8 mouse cellular contexts compared by ENCODE assay signal in the genomic region with DNA sequence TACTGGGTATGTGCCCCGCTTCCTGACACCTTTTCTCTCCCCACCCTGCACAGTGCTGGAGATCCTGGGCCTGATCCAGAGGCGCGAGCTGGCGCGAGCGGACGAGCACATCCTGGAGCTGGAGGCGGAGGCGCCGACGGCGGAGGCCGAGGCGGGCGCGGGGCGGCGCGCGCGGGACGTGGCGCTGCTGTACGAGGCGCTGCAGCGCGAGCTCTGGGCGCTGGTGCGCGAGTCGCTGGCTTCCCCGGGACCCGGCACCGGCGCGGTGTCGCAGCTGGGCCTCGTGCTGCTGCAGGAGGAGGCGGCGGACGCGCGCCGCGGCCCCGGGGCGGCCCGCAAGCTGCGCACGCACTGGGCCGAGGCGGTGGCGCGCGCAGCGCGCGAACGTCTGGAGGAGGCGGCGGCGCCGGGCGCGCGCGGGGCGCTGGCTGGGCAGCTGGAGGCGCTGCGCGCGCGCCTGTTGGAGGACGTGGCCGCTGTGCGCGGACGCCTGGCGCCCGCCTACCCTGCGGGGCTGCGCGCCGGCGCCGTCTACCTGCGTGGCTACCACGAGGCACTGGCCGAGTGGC. TPM values are rescaled to one million over a fixed set of nuclear protein-coding genes. Genes with fewer than 3 reads are reported as not detected.
A peak's percentile ranks its signal among the peaks of the same experiment; 100 is the strongest.
DNase-seq lines count a peak whose midpoint lies in the region; ATAC-seq and TF ChIP-seq lines count a peak whose summit lies in the region.

No protein-coding gene starts in this region.

- H3K36me3 ChIP-seq in forebrain, postnatal 0 days (ENCODE audit: insufficient read depth): no peaks in the 10 kb centered on the region

- H3K9ac ChIP-seq in forebrain, postnatal 0 days: peak overlapping the region; percentile 69

- no peaks in the 10 kb centered on the region for H3K9me3 ChIP-seq in forebrain, postnatal 0 days (ENCODE audit: low read length)

- peaks cover 45% of the 10 kb centered on the region for H3K27me3 ChIP-seq in forebrain, postnatal 0 days (ENCODE audit: insufficient read depth, low read length)

- DNase-seq in CD4-positive, CD25-positive, alpha-beta regulatory T cell, adult 2 months (ENCODE audit: low read depth, low spot score): peak; percentile 57
- peak; percentile 69 for DNase-seq in cerebellum, adult 11-12 months
- DNase-seq in forebrain, postnatal 0 days: peak; percentile 93
- DNase-seq in heart, postnatal 14 days: peak; percentile 84 to 89
- peak; percentile 47 to 73 for DNase-seq in layer of hippocampus, adult 2 months (ENCODE audit: low spot score in 2 of 2)
- DNase-seq in lung, adult 18-20 months: peak; percentile 57 to 67
- peak; percentile 79 for DNase-seq in testis, postnatal 14 days (ENCODE audit: low spot score)

- H3K4me1 ChIP-seq in forebrain, postnatal 0 days (ENCODE audit: insufficient read depth): no peaks in the 10 kb centered on the region

- H3K27ac ChIP-seq in forebrain, postnatal 0 days (ENCODE audit: low read depth, low read length): peak overlapping the region; percentile 80
- peak overlapping the region; percentile 87 for H3K27ac ChIP-seq in layer of hippocampus, adult 2 months

- intact Hi-C loops in heart, postnatal 14 days (cut with DNase I): loop anchor here (2.0 kb wide), 1 partner anchor 13 kb away; no protein-coding TSS in a partner anchor

- WGBS in forebrain, postnatal 0 days: 0% methylated on average over 40 of the region's 89 CpGs

- H3K4me2 ChIP-seq in forebrain, postnatal 0 days (ENCODE audit: low read depth): peak overlapping the region; percentile 79

- no peak for TF ChIP-seq CTCF in forebrain, postnatal 0 days (IDR thresholded peaks at IDR 0.05; ENCODE audit: low read depth)
- no peak for TF ChIP-seq CTCF in layer of hippocampus, adult 2 months (conservative IDR thresholded peaks at IDR 0.05)

- H3K4me3 ChIP-seq in forebrain, postnatal 0 days (ENCODE audit: low read depth, low read length): peak overlapping the region; percentile 55
- H3K4me3 ChIP-seq in layer of hippocampus, adult 2 months: peak overlapping the region; percentile 66

- peak; percentile 90 for ATAC-seq in forebrain, postnatal 0 days
- ATAC-seq in neutrophil, adult 5-6 weeks (ENCODE audit: extremely low read depth, insufficient number of reproducible peaks, low FRiP score, poor library complexity, severe bottlenecking): peak; percentile 18; the same call in 1 of the 2 replicates

RNA-seq across cellular contexts. Expression of gene Exoc3l2, which starts 10.8 kb away (rescaled TPM):
- 0.14 and 0.23 TPM in 2 replicates for total RNA-seq in forebrain, postnatal 0 days (2014; rRNA removed)
- 0.36 and 0.38 TPM in 2 replicates for polyA plus RNA-seq in forebrain, postnatal 0 days (2015; fragmentation: Nextera tagmentation; extraction: Ambion mirVana)
- total RNA-seq in heart, postnatal 14 days (2021): 1 to 10 TPM in 1 of 2 experiments, under 1 TPM in 1; 0.79 to 1.1 TPM
- under 1 TPM; 0.10 to 0.38 TPM for total RNA-seq in layer of hippocampus, adult 2 months (2021)
- total RNA-seq in neutrophil, adult 5-6 weeks (2017): 0.12 TPM in 1 of 2 replicates, not detected in the other

RNA-seq across cellular contexts. Expression of gene Mark4, which starts 15.3 kb away (rescaled TPM):
- 46.7 and 47.1 TPM in 2 replicates for total RNA-seq in forebrain, postnatal 0 days (2014; rRNA removed)
- polyA plus RNA-seq in forebrain, postnatal 0 days (2015; fragmentation: Nextera tagmentation; extraction: Ambion mirVana): 16.1 and 21.0 TPM in 2 replicates
- 10 to 100 TPM; 23.3 to 25.0 TPM for total RNA-seq in heart, postnatal 14 days (2021)
- total RNA-seq in layer of hippocampus, adult 2 months (2021): 10 to 100 TPM; 92.9 to 99.6 TPM
- total RNA-seq in neutrophil, adult 5-6 weeks (2017): 17.2 and 18.0 TPM in 2 replicates

RNA-seq across cellular contexts. Expression of gene Bloc1s3, which starts 34.2 kb away (rescaled TPM):
- 17.3 and 17.8 TPM in 2 replicates for total RNA-seq in forebrain, postnatal 0 days (2014; rRNA removed)
- 4.5 and 5.1 TPM in 2 replicates for polyA plus RNA-seq in forebrain, postnatal 0 days (2015; fragmentation: Nextera tagmentation; extraction: Ambion mirVana)
- total RNA-seq in heart, postnatal 14 days (2021): 1 to 10 TPM; 2.0 to 2.2 TPM
- total RNA-seq in layer of hippocampus, adult 2 months (2021): 1 to 10 TPM; 6.0 to 6.9 TPM
- total RNA-seq in neutrophil, adult 5-6 weeks (2017): 3.9 and 4.4 TPM in 2 replicates

RNA-seq across cellular contexts. Expression of gene Trappc6a, which starts 34.2 kb away (rescaled TPM):
- 28.5 and 28.8 TPM in 2 replicates for total RNA-seq in forebrain, postnatal 0 days (2014; rRNA removed)
- polyA plus RNA-seq in forebrain, postnatal 0 days (2015; fragmentation: Nextera tagmentation; extraction: Ambion mirVana): 38.7 and 38.8 TPM in 2 replicates
- 10 to 100 TPM; 48.9 to 49.6 TPM for total RNA-seq in heart, postnatal 14 days (2021)
- 10 to 100 TPM; 17.2 to 20.7 TPM for total RNA-seq in layer of hippocampus, adult 2 months (2021)
- 8.7 and 14.3 TPM in 2 replicates for total RNA-seq in neutrophil, adult 5-6 weeks (2017)

RNA-seq across cellular contexts. Expression of gene Nkpd1, which starts 43.7 kb away (rescaled TPM):
- 2.0 and 3.4 TPM in 2 replicates for total RNA-seq in forebrain, postnatal 0 days (2014; rRNA removed)
- 1.1 and 2.3 TPM in 2 replicates for polyA plus RNA-seq in forebrain, postnatal 0 days (2015; fragmentation: Nextera tagmentation; extraction: Ambion mirVana)
- total RNA-seq in heart, postnatal 14 days (2021): not detected
- under 1 TPM; 0.38 to 0.71 TPM for total RNA-seq in layer of hippocampus, adult 2 months (2021)
- not detected in 2 replicates for total RNA-seq in neutrophil, adult 5-6 weeks (2017)

Comparison
In these comparisons a context has a peak if more than half of its experiments do, and no peak if none do; other contexts are left out.
1. Peak in every context shown above with its lines: DNase-seq, ATAC-seq, H3K4me3 ChIP-seq and H3K27ac ChIP-seq.